Mouse (Mus musculus) spleen, adult 2 months (tissue): ENCODE measurements at regions not wholly inside any gene's neighbourhood (a gene's known extent, or its start where the extent isn't known, plus 50 kb on each side); places are given as distances from the start of the nearest gene placed in this dataset.

Source experiments
- CTCF ChIP-seq: fragments of 200-500 bp; IDR thresholded peaks from 2 replicates; pipeline ENCODE4 v1.5.1; 2011; ENCODE audit warnings: mild to moderate bottlenecking, inconsistent platforms; ENCODE audit not compliant: insufficient read depth, insufficient read length, insufficient replicate concordance; ENCODE audit errors: extremely low read depth
- POLR2A ChIP-seq: fragments of 200-500 bp; IDR thresholded peaks from 2 replicates; pipeline ENCODE4 v1.6.1; 2011; ENCODE audit warnings: low read depth, low read length, inconsistent platforms

DNA sequence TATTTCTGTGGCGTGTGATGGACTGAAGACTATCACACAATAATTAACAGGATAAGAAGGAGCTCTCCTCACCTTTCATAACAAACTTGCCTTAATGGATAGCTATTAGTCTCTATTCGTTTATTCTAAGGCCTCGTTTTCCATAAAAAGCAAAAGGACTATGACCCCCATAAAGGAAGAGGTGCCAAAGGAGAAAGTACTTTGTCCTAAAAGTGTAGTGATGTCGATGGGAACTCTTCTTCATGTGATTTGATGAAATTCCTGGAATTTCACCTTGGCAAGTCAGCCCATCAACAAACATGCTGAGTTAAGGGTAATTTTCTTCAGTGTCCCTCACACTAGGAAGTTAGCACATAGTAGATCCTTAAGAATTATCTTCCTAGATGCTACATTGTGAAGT is 293.9 kb downstream of the Lyplal1 start:
- TF ChIP-seq CTCF: no peak
- TF ChIP-seq POLR2A: no peak
